Mouse (Mus musculus): ENCODE results near the gene Disc1.

DNA sequence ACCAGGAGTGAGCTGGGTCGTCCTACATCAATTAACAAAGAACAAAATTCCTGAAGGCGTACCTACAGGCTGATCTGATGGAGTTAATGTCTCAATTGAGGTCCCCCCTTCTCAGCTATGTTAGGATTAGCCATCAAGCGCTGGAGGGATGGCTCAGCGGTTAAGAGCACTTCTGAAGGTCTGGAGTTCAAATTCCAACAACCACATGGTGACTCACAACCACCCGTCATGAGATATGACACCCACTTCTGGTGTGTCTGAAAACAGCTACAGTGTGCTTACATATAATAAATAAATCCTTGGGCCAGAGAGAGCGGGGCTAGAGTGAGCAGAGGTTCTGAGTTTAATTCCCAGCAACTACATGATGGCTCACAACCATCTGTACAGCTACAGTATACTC, 109.9 kb downstream of the Disc1 start:
- TF ChIP-seq TAL1 (IDR thresholded peaks at IDR 0.05; ENCODE audit: low read length) (no peak), GATA1 (IDR thresholded peaks at IDR 0.05; ENCODE audit: low read length) (no peak)

Data from erythroblast, embryonic 14.5 days (primary cell).